Mouse (Mus musculus) erythroblast, embryonic 14.5 days (primary cell): ENCODE data around the gene Kifc5b.
"Not testable (repeated sequence)": the region's sequence is repeated elsewhere in the genome, so short reads cannot be mapped to it uniquely, and the experiment has no call there.

Source experiments
- GATA1 ChIP-seq: IDR thresholded peaks from 2 replicates; pipeline ENCODE4 v1.6.1; 2012; ENCODE audit warnings: low read length, inconsistent platforms, mixed read lengths
- TAL1 ChIP-seq: IDR thresholded peaks from 3 replicates; pipeline ENCODE4 v1.6.1; 2012; ENCODE audit warnings: low read length, inconsistent platforms, mixed read lengths

GRCm38 (mm10) chr17:26917560-26917959 is 669 bp downstream of the Kifc5b start:
- not testable (repeated sequence) for TF ChIP-seq TAL1, GATA1
